8 mouse cellular contexts compared by ENCODE assay signal in genomic region chr12:84968831-84969655, GRCm38 (mm10). TPM values are rescaled to one million over a fixed set of nuclear protein-coding genes. Genes with fewer than 3 reads are reported as not detected.
DNase-seq lines count a peak whose midpoint lies in the region; ATAC-seq and TF ChIP-seq lines count a peak whose summit lies in the region.

No protein-coding gene starts in this region.

- no peak for TF ChIP-seq CTCF in lung, adult 2 months (IDR thresholded peaks at IDR 0.05; ENCODE audit: insufficient read depth, low read length)

- H3K4me2 ChIP-seq in lung, embryonic 16.5 days (ENCODE audit: low read depth, low read length): peak overlapping the region; percentile 92
- H3K4me2 ChIP-seq in limb, embryonic 14.5 days (replicated peaks; ENCODE audit: low read depth, low read length, severe bottlenecking): peak overlapping the region; percentile 81
- H3K4me2 ChIP-seq in neural tube, embryonic 15.5 days: peak overlapping the region; percentile 96

- no peaks in the 10 kb centered on the region for H3K9me3 ChIP-seq in lung, embryonic 16.5 days (ENCODE audit: control insufficient read depth, low read length)
- no peaks in the 10 kb centered on the region for H3K9me3 ChIP-seq in erythroblast, embryonic 14.5 days (ENCODE audit: control insufficient read depth, low read length)
- no peaks in the 10 kb centered on the region for H3K9me3 ChIP-seq in limb, embryonic 14.5 days (ENCODE audit: control insufficient read depth, low read length)
- no peaks in the 10 kb centered on the region for H3K9me3 ChIP-seq in neural tube, embryonic 15.5 days (replicated peaks)

- TF ChIP-seq POLR2A in lung, adult 2 months (IDR thresholded peaks at IDR 0.05; ENCODE audit: borderline replicate concordance, extremely low read depth, low read depth, low read length): no peak
- TF ChIP-seq POLR2A in limb, embryonic 14.5 days (IDR thresholded peaks at IDR 0.05; ENCODE audit: borderline replicate concordance, extremely low read depth, insufficient read depth, insufficient read length): no peak

- no peak for ATAC-seq in lung, embryonic 16.5 days (ENCODE audit: low read depth)
- ATAC-seq in limb, embryonic 14.5 days (ENCODE audit: low FRiP score, low read depth): no peak
- ATAC-seq in neural tube, embryonic 15.5 days (ENCODE audit: low FRiP score): no peak

- H3K9ac ChIP-seq in lung, embryonic 16.5 days (ENCODE audit: low read length): peak overlapping the region; percentile 3; the same call in 1 of the 2 replicates
- 0 out of 2 replicates have a peak overlapping the region, but pooled peaks have one; percentile 84 for H3K9ac ChIP-seq in limb, embryonic 14.5 days (ENCODE audit: low read depth, low read length, severe bottlenecking)
- H3K9ac ChIP-seq in neural tube, embryonic 15.5 days (replicated peaks): peak overlapping the region; percentile 90

- no peak overlapping the region for H3K27ac ChIP-seq in lung, embryonic 16.5 days (ENCODE audit: low read length)
- H3K27ac ChIP-seq in limb, embryonic 14.5 days (replicated peaks; ENCODE audit: low read depth, low read length): no peak overlapping the region
- H3K27ac ChIP-seq in neural tube, embryonic 15.5 days (replicated peaks): no peak overlapping the region

- no peaks in the 10 kb centered on the region for H3K27me3 ChIP-seq in lung, embryonic 16.5 days (ENCODE audit: control insufficient read depth, insufficient read depth, low read depth, low read length)
- no peaks in the 10 kb centered on the region for H3K27me3 ChIP-seq in erythroblast, embryonic 14.5 days (ENCODE audit: control insufficient read depth)
- H3K27me3 ChIP-seq in limb, embryonic 14.5 days (ENCODE audit: control insufficient read depth, insufficient read depth, low read length): no peaks in the 10 kb centered on the region
- H3K27me3 ChIP-seq in neural tube, embryonic 15.5 days (replicated peaks): no peaks in the 10 kb centered on the region

- peaks cover 16% of the 10 kb centered on the region for H3K4me1 ChIP-seq in lung, embryonic 16.5 days (replicated peaks; ENCODE audit: control insufficient read depth, insufficient read depth, low read length)
- peaks cover 9% of the 10 kb centered on the region; the same call in 1 of the 2 replicates for H3K4me1 ChIP-seq in lung, adult 2 months (ENCODE audit: control insufficient read depth, insufficient read depth, low read length)
- peaks cover 51% of the 10 kb centered on the region for H3K4me1 ChIP-seq in erythroblast, embryonic 14.5 days (ENCODE audit: control insufficient read depth)
- H3K4me1 ChIP-seq in limb, embryonic 14.5 days (ENCODE audit: control insufficient read depth, insufficient read depth, low read length): peaks cover 7% of the 10 kb centered on the region; the same call in 1 of the 2 replicates
- peaks cover 33% of the 10 kb centered on the region for H3K4me1 ChIP-seq in neural tube, embryonic 15.5 days

- 78% methylated on average over 16 of the region's 16 CpGs for WGBS in lung, embryonic 16.5 days
- WGBS in lung, adult 2 months: 67% methylated on average over 16 of the region's 16 CpGs
- 76% methylated on average over 16 of the region's 16 CpGs for WGBS in limb, embryonic 14.5 days
- WGBS in neural tube, embryonic 15.5 days: 88% methylated on average over 16 of the region's 16 CpGs

- H3K36me3 ChIP-seq in lung, embryonic 16.5 days (ENCODE audit: control insufficient read depth, insufficient read depth, low read length): peaks cover 8% of the 10 kb centered on the region
- H3K36me3 ChIP-seq in erythroblast, embryonic 14.5 days (ENCODE audit: control insufficient read depth): peaks cover 51% of the 10 kb centered on the region
- H3K36me3 ChIP-seq in limb, embryonic 14.5 days (ENCODE audit: control insufficient read depth, insufficient read depth, low read length): peaks cover 14% of the 10 kb centered on the region
- H3K36me3 ChIP-seq in neural tube, embryonic 15.5 days: peaks cover 11% of the 10 kb centered on the region

- no peak for DNase-seq in lung, adult 2 months
- DNase-seq in limb, embryonic 14.5 days (ENCODE audit: low spot score): no peak
- DNase-seq in ovary, postnatal 36 days (ENCODE audit: low spot score): no peak
- DNase-seq in cerebellum, postnatal 10 days: no peak
- no peak for DNase-seq in urinary bladder, postnatal 14 days (ENCODE audit: low spot score)

- peak overlapping the region; percentile 95 for H3K4me3 ChIP-seq in lung, embryonic 16.5 days (ENCODE audit: low read length)
- H3K4me3 ChIP-seq in lung, adult 2 months (replicated peaks; ENCODE audit: extremely low read depth, low read depth, low read length): no peak overlapping the region
- H3K4me3 ChIP-seq in erythroblast, embryonic 14.5 days (replicated peaks): peak overlapping the region; percentile 79
- peak overlapping the region; percentile 88; the same call in 1 of the 2 replicates for H3K4me3 ChIP-seq in limb, embryonic 14.5 days (replicated peaks; ENCODE audit: low read length)
- peak overlapping the region; percentile 80 for H3K4me3 ChIP-seq in neural tube, embryonic 15.5 days (replicated peaks)

RNA-seq across cellular contexts. Expression of gene Fcf1, which starts 1.7 kb away (rescaled TPM):
- 141 and 147 TPM in 2 replicates for polyA plus RNA-seq in lung, embryonic 16.5 days (2015; fragmentation: Nextera tagmentation; extraction: Ambion mirVana)
- polyA plus RNA-seq in lung, adult 2 months (2012; rRNA removed): 18.4 and 34.0 TPM in 2 replicates
- polyA plus RNA-seq in erythroblast, embryonic 14.5 days (2012): 3.1 and 3.2 TPM in 2 replicates
- 78.9 and 132 TPM in 2 replicates for polyA plus RNA-seq in limb, embryonic 14.5 days (2012; rRNA removed)
- polyA plus RNA-seq in limb, embryonic 14.5 days (2014; fragmentation: Nextera tagmentation; extraction: Ambion mirVana): 138 and 141 TPM in 2 replicates
- 83.3 and 94.9 TPM in 2 replicates for polyA plus RNA-seq in neural tube, embryonic 15.5 days (2015; fragmentation: Nextera tagmentation; extraction: Ambion mirVana)

RNA-seq across cellular contexts. Expression of gene Arel1, which starts 1.7 kb away (rescaled TPM):
- polyA plus RNA-seq in lung, embryonic 16.5 days (2015; fragmentation: Nextera tagmentation; extraction: Ambion mirVana): 14.2 and 14.6 TPM in 2 replicates
- polyA plus RNA-seq in lung, adult 2 months (2012; rRNA removed): 22.9 and 26.9 TPM in 2 replicates
- polyA plus RNA-seq in erythroblast, embryonic 14.5 days (2012): 0.78 and 0.79 TPM in 2 replicates
- 24.5 and 28.9 TPM in 2 replicates for polyA plus RNA-seq in limb, embryonic 14.5 days (2012; rRNA removed)
- polyA plus RNA-seq in limb, embryonic 14.5 days (2014; fragmentation: Nextera tagmentation; extraction: Ambion mirVana): 13.9 and 16.6 TPM in 2 replicates
- polyA plus RNA-seq in neural tube, embryonic 15.5 days (2015; fragmentation: Nextera tagmentation; extraction: Ambion mirVana): 28.1 and 29.6 TPM in 2 replicates

RNA-seq across cellular contexts. Expression of gene Ylpm1, which starts 27.1 kb away (rescaled TPM):
- 25.4 and 25.5 TPM in 2 replicates for polyA plus RNA-seq in lung, embryonic 16.5 days (2015; fragmentation: Nextera tagmentation; extraction: Ambion mirVana)
- 12.4 and 16.2 TPM in 2 replicates for polyA plus RNA-seq in lung, adult 2 months (2012; rRNA removed)
- 1.1 TPM in 2 replicates for polyA plus RNA-seq in erythroblast, embryonic 14.5 days (2012)
- polyA plus RNA-seq in limb, embryonic 14.5 days (2012; rRNA removed): 47.5 and 50.9 TPM in 2 replicates
- 38.5 and 40.9 TPM in 2 replicates for polyA plus RNA-seq in limb, embryonic 14.5 days (2014; fragmentation: Nextera tagmentation; extraction: Ambion mirVana)
- polyA plus RNA-seq in neural tube, embryonic 15.5 days (2015; fragmentation: Nextera tagmentation; extraction: Ambion mirVana): 31.5 and 31.8 TPM in 2 replicates

Comparison
In these comparisons a context has a peak if more than half of its experiments do, and no peak if none do; other contexts are left out.
1. H3K9ac ChIP-seq: peak in every context shown above with its lines; median percentile 90 in neural tube, embryonic 15.5 days; 84 in limb, embryonic 14.5 days; 3 in lung, embryonic 16.5 days.